Mouse (Mus musculus): ENCODE measurements around the gene Cacng7. TPM values are rescaled to one million over a fixed set of nuclear protein-coding genes. Genes with fewer than 3 reads are reported as not detected.

The Cacng7 gene
- polyA plus RNA-seq, 1 experiment = 0.72 TPM

GRCm38 (mm10) chr7:3348326-3348725, 15.6 kb downstream of the Cacng7 start:
- TF ChIP-seq MYOD1 (IDR thresholded peaks at IDR 0.05; ENCODE audit: control insufficient read depth in 1 of 3, insufficient read length in 2 of 3, low read depth in 2 of 3) = no peak
- no peak for TF ChIP-seq SRF (IDR thresholded peaks at IDR 0.05; ENCODE audit: control insufficient read depth, insufficient read length, low read depth)
- TF ChIP-seq MAX (IDR thresholded peaks at IDR 0.05; ENCODE audit: low read depth) = no peak
- TF ChIP-seq TCF12 (IDR thresholded peaks at IDR 0.05; ENCODE audit: insufficient read depth, poor library complexity, severe bottlenecking) = no peak
- no peak for TF ChIP-seq TCF3 (IDR thresholded peaks at IDR 0.05; ENCODE audit: insufficient read length, low read depth)
- no peak for TF ChIP-seq E2F4 (IDR thresholded peaks at IDR 0.05; ENCODE audit: insufficient read depth)
- H3K36me3 ChIP-seq (ENCODE audit: control insufficient read depth, insufficient read depth) = no peaks in the 10 kb centered on the region
- H3ac ChIP-seq (ENCODE audit: control insufficient read depth, insufficient read length) = no peak overlapping the region
- no peaks in the 10 kb centered on the region for H3K27me3 ChIP-seq (ENCODE audit: control insufficient read depth, insufficient read depth, insufficient read length)
- H3K4me3 ChIP-seq = no peak overlapping the region
- H3K4me2 ChIP-seq (ENCODE audit: low read depth) = no peak overlapping the region
- no peaks in the 10 kb centered on the region for H3K79me2 ChIP-seq (ENCODE audit: control insufficient read depth, insufficient read depth)

GRCm38 (mm10) chr7:3349775-3350174, 17.0 kb downstream of the Cacng7 start:
- TF ChIP-seq MYOG (IDR thresholded peaks at IDR 0.05; ENCODE audit: control insufficient read depth in 1 of 3, insufficient read depth in 1 of 3, insufficient read length in 2 of 3, low read depth in 2 of 3) (no peak), POLR2AphosphoS2 (IDR thresholded peaks at IDR 0.05; ENCODE audit: insufficient read length, low read depth) (no peak), E2F4 (IDR thresholded peaks at IDR 0.05; ENCODE audit: insufficient read depth) (no peak), TCF12 (IDR thresholded peaks at IDR 0.05; ENCODE audit: insufficient read depth, poor library complexity, severe bottlenecking) (no peak), SRF (IDR thresholded peaks at IDR 0.05; ENCODE audit: control insufficient read depth, insufficient read length, low read depth) (no peak), TCF3 (IDR thresholded peaks at IDR 0.05; ENCODE audit: insufficient read length, low read depth) (no peak), MAX (IDR thresholded peaks at IDR 0.05; ENCODE audit: low read depth) (no peak), MYOD1 (IDR thresholded peaks at IDR 0.05; ENCODE audit: control insufficient read depth in 1 of 3, insufficient read length in 2 of 3, low read depth in 2 of 3) (no peak), REST (IDR thresholded peaks at IDR 0.05; ENCODE audit: insufficient read depth, insufficient read length) (no peak), POLR2A (IDR thresholded peaks at IDR 0.05; ENCODE audit: insufficient read length, low read depth) (no peak), CEBPB (IDR thresholded peaks at IDR 0.05; ENCODE audit: insufficient read depth, poor library complexity, severe bottlenecking) (no peak)
- Histone ChIP-seq H3K36me3 (ENCODE audit: control insufficient read depth, insufficient read depth) (no peaks in the 10 kb centered on the region), H3ac (ENCODE audit: control insufficient read depth, insufficient read length) (no peak overlapping the region), H3K79me2 (ENCODE audit: control insufficient read depth, insufficient read depth) (no peaks in the 10 kb centered on the region), H3K27me3 (ENCODE audit: control insufficient read depth, insufficient read depth, insufficient read length) (no peaks in the 10 kb centered on the region), H3K4me3 (no peak overlapping the region), H3K4me2 (ENCODE audit: low read depth) (no peak overlapping the region)

- H3K4me3 ChIP-seq = no peak overlapping the region
- H3K79me2 ChIP-seq (ENCODE audit: control insufficient read depth, insufficient read depth) = no peaks in the 10 kb centered on the region
- no peak for TF ChIP-seq MAX (IDR thresholded peaks at IDR 0.05; ENCODE audit: low read depth)
- no peak for TF ChIP-seq TCF12 (IDR thresholded peaks at IDR 0.05; ENCODE audit: insufficient read depth, poor library complexity, severe bottlenecking)
- no peak overlapping the region for H3K4me2 ChIP-seq (ENCODE audit: low read depth)
- no peak overlapping the region for H3ac ChIP-seq (ENCODE audit: control insufficient read depth, insufficient read length)
- no peaks in the 10 kb centered on the region for H3K36me3 ChIP-seq (ENCODE audit: control insufficient read depth, insufficient read depth)
- H3K27me3 ChIP-seq (ENCODE audit: control insufficient read depth, insufficient read depth, insufficient read length) = no peaks in the 10 kb centered on the region
Measured at GRCm38 (mm10) chr7:3351536-3351935, 18.8 kb downstream of the Cacng7 start.

- Histone ChIP-seq H3K27me3 (ENCODE audit: control insufficient read depth, insufficient read depth, insufficient read length) (peaks cover 5% of the 10 kb centered on the region), H3K4me2 (ENCODE audit: low read depth) (no peak overlapping the region), H3K79me2 (ENCODE audit: control insufficient read depth, insufficient read depth) (no peaks in the 10 kb centered on the region), H3K36me3 (ENCODE audit: control insufficient read depth, insufficient read depth) (no peaks in the 10 kb centered on the region), H3ac (ENCODE audit: control insufficient read depth, insufficient read length) (no peak overlapping the region), H3K4me3 (no peak overlapping the region)
- no peak for TF ChIP-seq POLR2A (IDR thresholded peaks at IDR 0.05; ENCODE audit: insufficient read length, low read depth)
- no peak for TF ChIP-seq E2F4 (IDR thresholded peaks at IDR 0.05; ENCODE audit: insufficient read depth)
- no peak for TF ChIP-seq MYOG (IDR thresholded peaks at IDR 0.05; ENCODE audit: control insufficient read depth in 1 of 3, insufficient read depth in 1 of 3, insufficient read length in 2 of 3, low read depth in 2 of 3)
- no peak for TF ChIP-seq TCF12 (IDR thresholded peaks at IDR 0.05; ENCODE audit: insufficient read depth, poor library complexity, severe bottlenecking)
Measured at GRCm38 (mm10) chr7:3354850-3355249, 22.1 kb downstream of the Cacng7 start.

GRCm38 (mm10) chr7:3360678-3361077, 27.9 kb downstream of the Cacng7 start:
- Histone ChIP-seq H3K4me3 (no peak overlapping the region), H3K36me3 (ENCODE audit: control insufficient read depth, insufficient read depth) (no peaks in the 10 kb centered on the region), H3ac (ENCODE audit: control insufficient read depth, insufficient read length) (no peak overlapping the region), H3K4me2 (ENCODE audit: low read depth) (no peak overlapping the region), H3K79me2 (ENCODE audit: control insufficient read depth, insufficient read depth) (no peaks in the 10 kb centered on the region), H3K27me3 (ENCODE audit: control insufficient read depth, insufficient read depth, insufficient read length) (peaks cover 5% of the 10 kb centered on the region)
- TF ChIP-seq MYOD1 (IDR thresholded peaks at IDR 0.05; ENCODE audit: control insufficient read depth in 1 of 3, insufficient read length in 2 of 3, low read depth in 2 of 3) (no peak), REST (IDR thresholded peaks at IDR 0.05; ENCODE audit: insufficient read depth, insufficient read length) (no peak), CEBPB (IDR thresholded peaks at IDR 0.05; ENCODE audit: insufficient read depth, poor library complexity, severe bottlenecking) (no peak), SRF (IDR thresholded peaks at IDR 0.05; ENCODE audit: control insufficient read depth, insufficient read length, low read depth) (no peak), POLR2AphosphoS2 (IDR thresholded peaks at IDR 0.05; ENCODE audit: insufficient read length, low read depth) (no peak), MAX (IDR thresholded peaks at IDR 0.05; ENCODE audit: low read depth) (no peak), E2F4 (IDR thresholded peaks at IDR 0.05; ENCODE audit: insufficient read depth) (no peak)
